20 mouse cellular contexts compared by ENCODE assay signal in genomic region chr1:93724623-93725022, GRCm38 (mm10). TPM values are rescaled to one million over a fixed set of nuclear protein-coding genes. Genes with fewer than 3 reads are reported as not detected.
"Had no signal": no experiment of that assay in that cellular context is flagged by ENCODE, and none has a peak within 500 bp of the region (broad histone marks: within the 10 kb centered on the region; RNA-seq: fewer than 3 reads in every experiment).

No protein-coding gene starts in this region.

- H3K9me3 ChIP-seq: liver, embryonic 15.5 days; megakaryocyte, embryonic 14.5 days; midbrain, embryonic 13.5 days; neural tube, embryonic 13.5 days; neural tube, embryonic 15.5 days had no signal

- ATAC-seq: liver, postnatal 0 days; midbrain, embryonic 13.5 days; midbrain, embryonic 16.5 days had no signal

- H3K9ac ChIP-seq: liver, embryonic 15.5 days; liver, postnatal 0 days; lung, embryonic 14.5 days; midbrain, embryonic 13.5 days; neural tube, embryonic 13.5 days; neural tube, embryonic 15.5 days had no signal

- H3K27ac ChIP-seq: liver, embryonic 15.5 days; macrophage; midbrain, embryonic 13.5 days; neural tube, embryonic 13.5 days; neural tube, embryonic 15.5 days had no signal

- H3K4me2 ChIP-seq: liver, embryonic 15.5 days; lung, embryonic 14.5 days; midbrain, embryonic 11.5 days; midbrain, embryonic 13.5 days; neural tube, embryonic 13.5 days; neural tube, embryonic 15.5 days had no signal

- DNase-seq: liver, postnatal 0 days; lung, embryonic 14.5 days; lung, postnatal 10 days; lung, postnatal 36 days; retina, postnatal 1 day; right cerebral cortex, adult 18-20 months; right cerebral cortex, postnatal 14 days; spleen, adult 18-20 months; thymus, adult 2 months; thymus, postnatal 25 days; thymus, postnatal 4 days had no signal

- H3K4me1 ChIP-seq: liver, embryonic 15.5 days; midbrain, embryonic 13.5 days; neural tube, embryonic 13.5 days; neural tube, embryonic 15.5 days had no signal

- H3K27me3 ChIP-seq: liver, embryonic 15.5 days; megakaryocyte, embryonic 14.5 days; midbrain, embryonic 13.5 days; neural tube, embryonic 13.5 days; neural tube, embryonic 15.5 days had no signal

- H3K4me3 ChIP-seq: liver, embryonic 15.5 days; megakaryocyte, embryonic 14.5 days; midbrain, embryonic 13.5 days; myocyte; neural tube, embryonic 13.5 days; neural tube, embryonic 15.5 days had no signal

RNA-seq across cellular contexts. Expression of gene Bok, which starts 39.2 kb away (rescaled TPM):
- polyA plus RNA-seq: macrophage had no signal
